Mouse (Mus musculus) hindlimb bud, embryonic 11.5 days (tissue): ENCODE results near the gene Gm44596.

Experiments used
- DNase-seq: peaks from one replicate; pipeline ENCODE4 v3.0.0-alpha.2; 2012; ENCODE audit warnings: low read depth, low spot score; ENCODE audit errors: extremely low spot score

The Gm44596 gene

DNA sequence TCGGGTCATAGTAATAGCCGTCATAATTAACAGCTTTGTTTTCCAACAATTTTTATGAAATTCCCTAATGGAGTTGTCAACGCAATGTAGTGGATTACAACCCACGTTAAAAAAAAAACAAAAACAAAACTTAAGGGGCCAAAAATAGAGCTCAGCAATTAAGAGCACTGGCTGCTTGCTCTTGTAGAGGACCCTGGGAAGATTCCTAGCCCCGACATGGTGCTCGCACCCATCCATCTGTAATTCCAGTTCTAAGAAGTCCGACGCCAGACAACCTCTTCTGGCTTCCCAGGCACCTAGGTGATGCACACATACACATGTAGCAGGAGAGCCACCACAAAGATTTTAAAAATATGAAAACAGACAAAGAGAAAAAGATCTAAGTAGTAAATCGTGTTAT, 49.7 kb downstream of the Gm44596 start:
- no peak for DNase-seq

DNA sequence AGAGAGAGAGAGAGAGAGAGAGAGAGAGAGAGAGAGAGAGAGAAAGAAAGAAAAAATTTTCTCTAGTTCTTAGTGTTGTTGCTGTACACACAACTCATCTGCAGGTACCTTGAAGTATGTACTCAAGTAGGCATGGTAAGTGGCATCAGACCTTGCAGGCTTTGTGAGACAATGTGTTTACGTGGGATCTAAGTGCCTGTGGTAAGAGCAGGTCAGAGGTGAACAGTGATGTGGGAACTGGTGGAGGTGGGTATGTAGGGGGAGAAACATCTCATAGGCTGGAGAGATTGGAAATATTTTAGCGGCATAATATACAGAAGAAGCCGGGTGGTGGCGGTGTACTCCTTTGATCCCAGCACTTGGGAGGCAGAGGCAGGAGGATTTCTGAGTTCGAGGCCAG, 52.3 kb downstream of the Gm44596 start:
- DNase-seq, result no peak

DNA sequence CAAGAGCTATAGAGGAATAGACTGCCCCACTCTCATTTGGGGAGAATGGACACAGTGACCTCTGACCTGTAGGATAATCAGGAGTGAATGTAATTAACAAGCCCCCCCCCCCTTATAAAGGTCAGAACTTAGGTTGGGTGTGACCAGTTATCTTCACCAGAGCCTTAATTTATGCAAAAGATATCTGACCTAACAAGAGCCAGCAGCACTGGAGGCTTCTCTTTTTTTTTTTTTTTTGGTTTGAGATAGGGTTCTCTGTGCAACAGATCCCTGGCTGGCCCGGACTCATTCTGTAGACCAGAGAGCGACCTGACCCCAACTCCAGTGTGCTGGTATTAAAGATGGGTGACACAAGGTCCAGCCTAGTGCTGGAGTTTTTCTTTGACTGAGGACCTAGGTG, 54.0 kb downstream of the Gm44596 start:
- DNase-seq, result no peak

DNA sequence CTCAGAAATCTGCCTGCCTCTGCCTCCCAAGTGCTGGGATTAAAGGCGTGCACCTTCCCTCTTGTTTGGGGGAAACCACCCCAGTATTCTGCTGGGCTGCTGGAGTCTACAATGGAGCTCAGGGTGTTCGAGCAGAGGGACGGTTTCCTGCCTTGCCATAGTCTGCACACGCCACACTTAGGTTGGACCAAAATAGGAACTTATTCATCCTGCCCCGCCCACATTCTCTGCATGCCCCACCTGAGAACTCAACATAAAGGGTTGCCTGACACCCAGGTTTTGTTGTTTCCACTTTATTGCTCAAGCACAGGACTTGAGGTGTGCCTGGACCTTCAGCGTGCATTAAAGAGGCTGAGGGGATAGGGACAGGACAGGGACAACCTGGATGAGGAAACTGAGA, 54.5 kb downstream of the Gm44596 start:
- no peak for DNase-seq

DNA sequence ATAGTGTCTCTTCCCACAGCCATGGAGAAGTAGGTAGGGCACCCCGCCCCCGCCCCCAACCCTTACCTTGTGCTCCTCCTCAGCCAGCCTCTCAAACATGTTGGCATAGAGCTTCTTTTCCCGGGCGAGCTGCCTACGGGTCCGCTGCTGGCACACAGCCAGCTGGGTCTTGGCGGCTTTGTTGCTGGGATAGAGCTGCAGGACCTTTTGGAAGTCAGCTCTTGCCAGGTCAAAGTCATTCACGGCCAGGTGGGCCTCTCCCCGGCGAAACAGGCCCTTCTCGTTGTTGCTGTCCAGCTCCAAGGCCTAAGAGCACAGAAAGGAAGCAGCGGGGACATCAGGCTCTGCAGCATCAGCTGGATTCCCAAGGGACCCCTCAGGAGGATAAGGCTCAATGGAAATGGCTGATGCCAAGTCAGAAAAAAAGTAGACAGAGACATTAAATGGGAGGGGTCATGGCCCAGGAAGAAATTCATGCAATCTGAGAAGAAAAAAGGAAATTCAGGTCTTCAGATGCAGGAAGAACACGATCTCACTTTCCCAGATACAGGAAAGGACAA, 57.1 kb downstream of the Gm44596 start:
- no peak for DNase-seq

GRCm38 (mm10) chr6:128433566-128433965, 58.3 kb downstream of the Gm44596 start:
- no peak for DNase-seq

DNA sequence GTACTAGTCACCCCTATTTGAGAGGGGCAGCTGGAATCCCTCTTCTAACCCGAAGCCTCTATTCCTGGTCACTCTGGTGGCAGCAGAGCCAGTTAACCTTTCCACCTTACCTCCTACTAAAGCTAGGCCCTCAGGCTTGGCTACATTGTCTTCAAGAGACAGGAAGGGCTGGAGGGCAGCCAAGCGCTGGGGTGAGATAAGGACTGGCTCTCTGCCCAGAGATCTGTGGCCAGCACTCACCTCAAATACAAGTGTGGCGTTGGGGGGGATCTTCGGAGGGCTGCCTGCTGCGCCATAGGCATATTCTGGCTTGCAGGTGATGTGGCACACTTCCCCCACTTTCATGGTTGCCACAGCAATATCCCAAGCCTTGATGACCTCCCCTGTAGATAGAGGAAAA, 60.2 kb downstream of the Gm44596 start:
- DNase-seq, result no peak

DNA sequence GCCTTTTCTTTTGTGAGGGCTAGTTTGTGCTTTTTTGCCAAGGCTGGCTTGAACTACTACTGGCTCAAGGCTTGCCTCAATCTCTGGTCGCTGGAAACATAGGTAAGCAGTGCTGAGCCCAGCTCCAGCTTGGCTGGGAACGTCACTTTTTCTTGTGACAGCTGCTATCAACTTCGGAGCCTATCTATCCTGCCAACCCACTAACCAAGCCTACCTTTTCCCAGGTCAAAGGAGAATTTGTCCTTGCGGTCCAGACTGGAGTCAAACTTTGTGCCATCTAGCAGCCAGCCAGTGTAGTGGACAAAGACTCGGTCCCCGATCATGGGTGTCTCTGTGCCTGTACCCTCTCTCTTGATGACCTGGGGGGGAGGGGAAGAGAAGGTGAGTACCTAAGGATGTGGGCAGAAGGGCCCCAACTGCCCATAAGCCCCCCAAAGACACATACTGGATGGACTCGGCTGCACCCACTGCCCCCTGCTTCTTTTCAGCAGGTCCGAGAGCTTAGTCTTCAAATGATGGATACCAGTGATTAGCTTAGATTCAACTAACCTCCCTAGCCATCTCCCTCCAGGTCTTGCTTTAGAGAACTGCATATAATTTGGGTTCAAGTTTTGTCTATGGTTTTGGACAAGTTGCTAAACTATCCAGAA, 61.2 kb downstream of the Gm44596 start:
- no peak for DNase-seq

- no peak for DNase-seq
These were observed 62.0 kb downstream of the Gm44596 start for GRCm38 (mm10) chr6:128437288-128437687.

DNA sequence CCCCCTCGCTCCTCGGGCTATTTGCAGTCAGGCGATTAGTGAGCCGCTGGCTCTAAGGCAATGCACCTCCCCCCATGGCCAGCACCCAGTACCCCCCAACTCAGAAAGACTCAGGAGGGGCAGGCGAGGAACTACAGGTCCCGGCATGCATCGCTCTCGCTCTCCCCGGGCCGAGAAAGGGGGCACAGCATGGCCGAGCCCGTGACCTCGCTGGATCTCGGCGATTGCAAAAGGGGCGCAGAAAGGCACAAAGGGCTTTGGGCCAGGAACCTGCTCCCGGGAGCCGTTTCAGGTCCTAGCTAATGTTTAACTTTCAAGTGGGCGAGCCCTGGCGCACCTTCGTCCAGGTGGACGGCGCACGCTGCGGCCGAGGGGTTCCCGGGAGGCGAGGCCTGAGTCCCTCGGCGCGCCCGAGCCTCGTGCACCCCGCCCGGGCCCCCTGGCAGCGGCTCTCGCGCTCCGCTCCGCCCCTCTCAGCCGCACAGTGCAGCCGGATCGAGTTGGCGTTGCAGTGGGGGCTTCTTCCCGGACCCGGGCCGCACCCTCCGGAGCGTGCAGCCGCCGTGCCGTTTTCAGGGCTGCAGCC, 62.5 kb downstream of the Gm44596 start:
- DNase-seq, result no peak

DNA sequence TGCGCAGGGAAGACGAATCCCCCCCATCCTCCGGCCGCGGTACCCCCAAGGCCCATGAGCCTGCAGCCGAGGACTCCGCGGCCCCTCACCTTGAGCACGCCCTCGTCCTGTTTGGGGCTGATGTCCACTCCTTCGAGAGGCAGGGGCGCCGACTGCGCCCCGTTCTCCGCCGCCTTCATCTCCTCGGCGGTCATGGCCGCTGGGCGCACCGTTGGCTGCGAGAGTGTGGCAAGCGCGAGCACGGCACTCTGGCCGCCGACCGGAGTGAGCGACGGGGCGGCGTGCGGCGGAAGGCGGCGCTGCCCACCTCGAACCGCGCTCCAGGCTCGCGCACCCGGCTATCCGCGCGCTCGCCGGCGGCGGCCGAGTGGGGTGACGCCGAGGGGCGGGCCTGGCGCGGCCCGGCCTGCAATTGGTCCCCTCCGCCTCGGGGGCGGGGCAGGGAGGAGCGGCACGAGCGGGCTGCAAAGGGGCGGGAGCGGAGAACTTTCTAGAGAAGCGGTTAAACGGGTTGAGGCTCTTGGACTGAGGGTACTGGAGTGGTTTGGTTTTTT, 63.1 kb downstream of the Gm44596 start, which contains the start of gene Fkbp4:
Gene Fkbp4 (minus strand): TSS at position 361 of the 554 bp plus-strand sequence.
- DNase-seq, result peak; percentile 57

GRCm38 (mm10) chr6:128438871-128439341, 63.6 kb downstream of the Gm44596 start:
- no peak for DNase-seq

DNA sequence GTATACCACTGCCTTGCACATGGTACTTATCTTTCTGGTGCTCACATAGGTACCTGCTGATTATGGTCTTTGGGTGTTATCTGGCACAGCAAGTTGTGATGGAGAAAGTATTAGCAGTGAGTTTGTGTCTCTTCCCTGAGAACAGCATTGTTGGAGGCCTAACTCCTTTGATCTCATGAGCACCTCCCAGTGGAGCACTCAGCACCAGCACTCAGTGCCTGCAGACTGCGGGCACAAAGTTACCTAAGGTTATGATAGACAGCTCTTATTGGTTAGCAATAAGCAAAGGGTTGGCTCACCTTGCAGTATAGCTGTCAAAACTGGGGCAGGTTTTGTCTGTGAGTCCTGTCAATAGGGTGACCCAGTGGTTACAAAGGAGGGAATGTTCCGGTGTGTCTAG, 64.9 kb downstream of the Gm44596 start:
- no peak for DNase-seq

DNA sequence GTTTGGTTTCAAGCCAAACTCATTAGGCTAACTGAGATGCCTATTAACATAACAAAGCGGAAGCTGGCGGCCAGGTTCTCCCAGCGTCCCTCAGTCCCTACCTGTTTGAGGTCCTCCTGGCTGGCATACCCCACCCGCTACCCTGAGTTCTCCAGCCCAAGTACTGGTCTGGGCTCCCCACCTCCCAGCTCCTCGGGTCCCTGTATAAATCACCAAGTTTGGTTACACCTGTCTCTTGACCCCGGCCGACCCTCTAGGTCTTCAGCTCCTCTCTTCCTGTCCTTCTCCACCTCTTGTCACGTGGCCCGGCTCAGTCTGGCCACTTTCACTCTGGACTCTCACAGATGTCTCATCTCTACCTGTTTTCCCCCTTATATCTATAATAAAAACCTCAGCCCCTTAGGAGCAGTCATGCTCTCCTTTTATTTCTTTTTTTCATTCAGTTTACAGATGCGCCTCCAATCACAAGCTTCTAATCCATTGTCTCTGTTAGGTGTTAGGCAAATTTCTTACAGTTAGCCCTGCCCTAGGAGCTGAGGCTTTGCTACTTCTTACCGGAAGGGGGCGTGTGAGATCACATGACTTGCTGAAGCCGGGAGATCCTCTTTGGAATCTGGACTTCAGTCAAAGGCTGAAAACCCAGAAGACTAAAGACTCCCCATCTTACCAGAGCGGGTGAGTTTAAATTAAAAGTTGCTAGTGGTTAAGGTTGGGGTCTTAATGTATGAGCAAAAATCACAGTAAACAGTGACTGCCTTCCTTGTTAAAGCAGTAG, 70.6 kb downstream of the Gm44596 start:
- no peak for DNase-seq

DNA sequence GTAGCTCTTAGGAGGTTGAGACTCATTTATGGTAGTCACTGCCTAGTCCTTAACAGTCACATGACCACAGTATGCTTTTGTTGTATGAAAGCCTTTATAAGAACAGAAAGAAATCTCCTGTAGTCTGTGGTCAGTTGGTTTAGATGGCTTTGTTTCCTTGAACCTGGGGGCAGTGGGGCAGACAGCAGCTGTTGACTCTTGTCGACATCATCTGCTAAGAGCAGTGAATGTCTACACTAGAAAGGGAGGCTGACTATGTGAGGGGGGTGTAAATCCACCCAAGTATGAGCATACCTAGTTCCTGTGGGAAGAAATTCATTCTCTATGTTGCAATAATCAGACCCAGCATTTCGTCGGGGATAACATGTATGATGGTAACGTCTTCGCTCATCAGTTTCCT, 71.8 kb downstream of the Gm44596 start:
- DNase-seq, result no peak

GRCm38 (mm10) chr6:128455835-128456605, 80.7 kb downstream of the Gm44596 start:
- no peak for DNase-seq
